Comparison of ENCODE assay signal across 40 mouse cellular contexts in genomic region chr2:163031757-163032156, GRCm38 (mm10). TPM values are rescaled to one million over a fixed set of nuclear protein-coding genes. Genes with fewer than 3 reads are reported as not detected.
"Had no signal": no experiment of that assay in that cellular context is flagged by ENCODE, and none has a peak within 500 bp of the region (broad histone marks: within the 10 kb centered on the region; RNA-seq: fewer than 3 reads in every experiment).

No protein-coding gene starts in this region.

- ATAC-seq: hindbrain, postnatal 0 days; intestine, embryonic 16.5 days had no signal

- H3K27me3 ChIP-seq: heart, embryonic 12.5 days; hindbrain, embryonic 13.5 days; hindbrain, embryonic 15.5 days; kidney, embryonic 15.5 days; limb, embryonic 12.5 days; liver, embryonic 13.5 days; liver, embryonic 15.5 days had no signal

- H3K4me1 ChIP-seq: hindbrain, embryonic 10.5 days; hindbrain, embryonic 13.5 days; hindbrain, embryonic 15.5 days; kidney, embryonic 15.5 days; limb, embryonic 10.5 days; limb, embryonic 12.5 days; liver, embryonic 13.5 days; liver, embryonic 15.5 days had no signal

- H3K4me3 ChIP-seq: gastrocnemius, adult 2 months; heart, embryonic 10.5 days; heart, embryonic 12.5 days; hindbrain, embryonic 10.5 days; hindbrain, embryonic 13.5 days; hindbrain, embryonic 15.5 days; kidney, embryonic 15.5 days; layer of hippocampus, adult 2 months; left cerebral cortex, adult 2 months; limb, embryonic 10.5 days; limb, embryonic 12.5 days; liver, embryonic 13.5 days; liver, embryonic 15.5 days had no signal

- H3K4me2 ChIP-seq: heart, embryonic 12.5 days; hindbrain, embryonic 13.5 days; hindbrain, embryonic 15.5 days; kidney, embryonic 15.5 days; limb, embryonic 12.5 days; liver, embryonic 11.5 days; liver, embryonic 13.5 days; liver, embryonic 15.5 days had no signal

- H3K27ac ChIP-seq: gastrocnemius, adult 2 months; heart, embryonic 10.5 days; hindbrain, embryonic 10.5 days; hindbrain, embryonic 13.5 days; hindbrain, embryonic 15.5 days; hindbrain, postnatal 0 days; kidney, embryonic 15.5 days; kidney, postnatal 0 days; layer of hippocampus, adult 2 months; left cerebral cortex, adult 2 months; limb, embryonic 10.5 days; limb, embryonic 12.5 days; liver, embryonic 13.5 days; liver, embryonic 15.5 days had no signal

- H3K9ac ChIP-seq: heart, embryonic 12.5 days; hindbrain, embryonic 13.5 days; hindbrain, embryonic 15.5 days; kidney, embryonic 15.5 days; limb, embryonic 12.5 days; liver, embryonic 13.5 days; liver, embryonic 15.5 days had no signal

- DNase-seq: gastrocnemius, adult 2 months; gastrocnemius, postnatal 10 days; gastrocnemius, postnatal 25 days; heart, adult 18-20 months; heart, postnatal 10 days; heart, postnatal 4 days; kidney, adult 11 months; kidney, adult 2 months; kidney, adult 9 months; kidney, postnatal 14 days; kidney, postnatal 4 days; liver; liver, embryonic 13.5 days had no signal

- H3K9me3 ChIP-seq: heart, embryonic 10.5 days; heart, embryonic 12.5 days; hindbrain, embryonic 10.5 days; hindbrain, embryonic 13.5 days; hindbrain, embryonic 15.5 days; kidney, embryonic 15.5 days; limb, embryonic 10.5 days; limb, embryonic 12.5 days; liver, embryonic 13.5 days; liver, embryonic 15.5 days had no signal

RNA-seq across cellular contexts. Expression of gene Mybl2, which starts 22.7 kb away (rescaled TPM):
- total RNA-seq: gastrocnemius, adult 2 months had no signal

RNA-seq across cellular contexts. Expression of gene Sgk2, which starts 44.6 kb away (rescaled TPM):
- total RNA-seq: gastrocnemius, adult 2 months; gastrocnemius, postnatal 10 days; gastrocnemius, postnatal 25 days; gastrocnemius, postnatal 4 days; granulocyte monocyte progenitor cell, adult 5-6 weeks; heart, adult 18-20 months; heart, adult 8-10 months; heart, postnatal 25 days; heart, postnatal 4 days had no signal
- polyA plus RNA-seq: heart, embryonic 14.5 days; hindbrain, embryonic 10.5 days; limb, embryonic 10.5 days; limb, embryonic 12.5 days had no signal

RNA-seq across cellular contexts. Expression of gene Gtsf1l, which starts 55.9 kb away (rescaled TPM):
- total RNA-seq: gastrocnemius, adult 2 months; gastrocnemius, postnatal 10 days; gastrocnemius, postnatal 25 days; gastrocnemius, postnatal 4 days; granulocyte monocyte progenitor cell, adult 5-6 weeks; heart, adult 18-20 months; heart, adult 8-10 months; heart, postnatal 10 days; heart, postnatal 25 days; heart, postnatal 4 days; hindbrain, postnatal 0 days; layer of hippocampus, adult 2 months; layer of hippocampus, postnatal 10 days; layer of hippocampus, postnatal 25 days; left cerebral cortex, adult 2 months; left cerebral cortex, postnatal 14 days; left cerebral cortex, postnatal 36 days had no signal
- polyA plus RNA-seq: heart, embryonic 10.5 days; heart, embryonic 12.5 days; heart, embryonic 14.5 days; heart, embryonic 16.5 days; hindbrain, embryonic 10.5 days; hindbrain, embryonic 13.5 days; hindbrain, embryonic 15.5 days; hindbrain, postnatal 0 days; intestine, embryonic 14.5 days; intestine, embryonic 16.5 days; kidney, adult 2 months; kidney, embryonic 15.5 days; kidney, postnatal 0 days; limb, embryonic 10.5 days; limb, embryonic 12.5 days; limb, embryonic 14.5 days; liver, embryonic 11.5 days; liver, embryonic 13.5 days; liver, embryonic 15.5 days had no signal
